Mouse (Mus musculus): ENCODE data around the gene Wwox.

The Wwox gene

DNA sequence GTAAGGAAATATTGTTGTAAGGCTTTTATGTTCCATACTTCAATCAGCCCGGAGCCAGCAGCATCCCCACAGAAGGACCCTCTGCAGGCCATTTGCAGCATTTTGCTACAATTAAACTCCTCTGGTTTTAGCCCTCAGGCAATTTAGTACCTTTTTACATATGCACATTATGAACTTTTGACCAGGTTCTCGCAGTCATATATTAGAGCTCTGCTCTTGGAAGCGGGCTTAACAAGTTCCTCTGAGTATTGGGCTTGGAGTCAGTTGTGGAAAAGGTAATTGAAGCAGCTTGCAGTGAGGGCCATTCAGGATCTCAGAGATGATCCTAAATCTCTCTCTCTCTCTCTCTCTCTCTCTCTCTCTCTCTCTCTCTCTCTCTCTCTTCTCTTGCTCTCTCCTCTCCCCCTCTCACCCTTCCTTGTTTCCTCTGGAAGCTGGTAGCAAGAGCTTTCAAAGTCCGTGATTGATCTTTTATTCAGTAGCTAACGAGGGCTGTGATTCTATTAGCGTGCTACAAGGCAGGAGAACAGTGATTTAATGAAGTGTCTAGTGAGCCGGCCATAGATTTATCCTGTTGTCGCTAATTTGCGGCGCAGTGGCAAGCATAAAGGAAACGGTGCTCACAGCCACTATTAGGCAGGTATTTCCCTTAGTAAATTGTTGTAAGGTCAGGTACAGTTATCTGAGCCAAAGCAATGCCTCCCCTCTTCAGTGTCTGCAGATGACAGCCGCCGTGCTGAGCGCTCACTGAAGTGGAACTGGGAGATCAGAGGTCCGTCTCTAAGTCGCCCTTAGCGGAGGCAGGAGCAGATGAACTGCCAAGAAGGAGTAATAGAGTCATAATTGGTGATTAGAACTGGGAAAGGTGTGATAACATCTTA, 292.0 kb downstream of the Wwox start:
- no peak for DNase-seq (ENCODE audit: low spot score in 2 of 2)

DNA sequence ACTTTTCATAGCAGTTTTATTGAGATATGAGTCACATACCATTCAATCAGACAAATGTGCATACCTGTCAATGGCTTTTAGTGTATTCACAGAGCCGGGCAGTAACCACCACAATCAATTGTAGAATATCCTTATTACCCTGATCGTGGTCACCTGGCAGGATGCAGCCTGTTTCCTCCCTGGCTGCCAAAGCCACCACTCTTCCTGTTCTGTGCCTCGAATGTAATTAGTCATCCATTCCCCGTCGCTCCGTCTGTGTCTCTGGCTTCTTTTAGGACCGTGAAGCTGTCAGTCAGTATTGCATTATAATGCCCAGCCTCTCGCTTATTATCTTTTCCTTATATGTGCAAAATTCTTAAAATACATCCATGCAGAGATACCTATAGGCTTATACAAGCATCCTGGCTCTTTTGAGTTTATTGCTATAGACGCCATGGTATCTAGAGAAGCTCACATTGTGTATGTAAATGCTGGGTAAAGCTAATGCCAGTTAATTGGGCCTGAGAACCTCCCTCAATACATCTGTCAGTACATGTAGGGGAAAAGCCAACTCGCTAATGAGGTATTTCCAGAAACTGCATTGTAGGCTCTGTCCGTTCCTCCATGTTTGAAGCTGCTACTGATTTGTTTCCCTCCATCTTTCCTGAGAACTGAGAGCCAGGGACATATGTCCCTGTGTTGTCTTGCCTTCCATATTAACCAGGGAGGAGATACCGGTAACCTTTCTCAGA, 303.9 kb downstream of the Wwox start:
- no peak for DNase-seq (ENCODE audit: low spot score in 2 of 2)

DNA sequence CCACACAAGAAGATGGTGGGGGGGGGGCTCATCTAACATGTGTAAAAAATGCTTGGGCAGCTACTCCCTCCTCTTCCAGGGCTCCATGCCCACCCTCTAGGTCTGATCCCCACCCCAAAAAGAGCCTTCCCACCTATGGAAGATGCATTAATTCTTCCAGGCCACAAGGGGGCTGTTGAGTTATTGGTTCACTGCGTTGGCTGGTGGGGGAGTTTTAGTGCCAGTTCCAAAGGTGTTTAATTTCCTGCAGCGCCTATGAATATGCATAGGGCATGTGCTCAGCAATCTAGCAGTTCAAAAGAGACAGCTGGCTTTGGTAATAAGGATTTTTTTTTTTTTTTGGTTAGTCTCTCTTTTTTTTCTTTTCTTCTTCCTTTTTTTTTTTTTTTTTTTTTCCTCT, 306.9 kb downstream of the Wwox start:
- DNase-seq (ENCODE audit: low spot score in 2 of 2) = no peak

DNA sequence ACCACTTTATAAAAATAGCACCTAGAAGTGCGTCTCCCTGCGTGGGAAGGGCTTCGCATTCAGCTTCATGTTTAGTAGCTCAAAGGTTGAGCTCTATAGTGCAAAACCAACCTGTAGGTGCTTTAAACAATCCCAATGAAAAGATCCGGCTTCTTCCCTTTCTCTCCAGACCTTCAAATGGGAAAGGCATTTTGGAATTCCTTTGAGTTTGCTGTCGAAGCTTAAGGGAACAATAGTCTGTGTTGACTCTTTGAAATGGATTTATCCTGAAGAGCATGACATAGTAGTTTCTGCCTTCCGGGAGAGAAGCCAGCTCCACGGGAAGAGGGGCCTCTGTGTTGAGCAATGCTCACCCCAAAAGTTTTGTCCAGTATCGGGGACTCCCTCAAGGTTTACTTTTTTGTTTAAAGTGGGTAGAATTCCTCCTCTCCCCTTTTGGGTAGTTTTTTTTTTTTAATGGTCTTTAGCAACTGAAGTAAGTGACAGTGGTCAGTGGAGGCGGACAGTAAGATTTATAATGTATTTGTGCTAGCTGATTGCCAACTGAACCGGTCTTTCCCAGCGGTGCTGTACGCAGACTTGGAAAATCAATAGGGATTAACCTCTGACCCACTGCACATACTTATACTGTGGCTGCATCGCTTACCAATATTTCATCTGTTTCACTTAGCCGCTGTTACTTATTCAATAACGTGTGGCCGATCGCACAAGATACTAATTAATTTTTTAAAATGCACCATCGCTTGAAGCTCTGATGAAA, 312.1 kb downstream of the Wwox start:
- no peak for DNase-seq (ENCODE audit: low spot score in 2 of 2)

DNA sequence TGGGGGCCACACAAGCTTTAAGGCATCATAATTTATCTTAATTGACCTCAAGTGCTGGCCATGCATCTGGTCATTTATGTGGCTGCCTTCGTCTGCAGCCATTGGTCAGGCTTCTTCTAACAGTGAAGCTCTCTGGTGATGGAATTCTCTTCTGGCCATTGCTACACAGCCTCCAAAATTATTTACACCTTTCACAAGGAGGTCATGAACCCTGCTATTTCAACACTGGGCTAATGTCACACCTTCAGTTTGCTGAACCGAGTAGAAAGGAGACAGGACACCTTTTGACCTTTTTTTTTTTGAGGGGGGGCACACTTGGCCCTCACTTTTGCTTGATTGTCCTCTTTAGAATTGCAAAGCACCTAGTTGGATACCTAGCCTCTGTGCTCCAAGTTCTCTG, 320.2 kb downstream of the Wwox start:
- DNase-seq (ENCODE audit: low spot score in 2 of 2) = no peak

DNA sequence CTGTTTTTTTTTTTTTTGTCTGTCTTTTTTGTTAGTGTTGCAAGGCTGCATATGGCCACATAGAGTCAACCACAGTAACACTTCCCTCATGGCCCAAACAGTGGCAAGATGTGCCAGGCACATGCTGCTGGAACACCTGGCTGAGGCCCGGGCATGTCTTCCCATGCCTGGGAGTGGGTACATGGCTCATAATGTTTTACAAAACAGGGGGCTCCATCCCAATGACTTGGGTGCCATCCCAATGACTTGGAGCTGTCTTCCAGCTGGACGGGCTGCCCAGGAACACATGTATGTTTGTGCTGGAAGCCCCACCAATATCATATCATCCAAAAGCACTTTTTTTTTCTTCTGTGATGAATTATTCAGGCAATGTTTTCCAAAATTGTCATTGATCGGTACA, 329.1 kb downstream of the Wwox start:
- no peak for DNase-seq (ENCODE audit: low spot score in 2 of 2)

DNA sequence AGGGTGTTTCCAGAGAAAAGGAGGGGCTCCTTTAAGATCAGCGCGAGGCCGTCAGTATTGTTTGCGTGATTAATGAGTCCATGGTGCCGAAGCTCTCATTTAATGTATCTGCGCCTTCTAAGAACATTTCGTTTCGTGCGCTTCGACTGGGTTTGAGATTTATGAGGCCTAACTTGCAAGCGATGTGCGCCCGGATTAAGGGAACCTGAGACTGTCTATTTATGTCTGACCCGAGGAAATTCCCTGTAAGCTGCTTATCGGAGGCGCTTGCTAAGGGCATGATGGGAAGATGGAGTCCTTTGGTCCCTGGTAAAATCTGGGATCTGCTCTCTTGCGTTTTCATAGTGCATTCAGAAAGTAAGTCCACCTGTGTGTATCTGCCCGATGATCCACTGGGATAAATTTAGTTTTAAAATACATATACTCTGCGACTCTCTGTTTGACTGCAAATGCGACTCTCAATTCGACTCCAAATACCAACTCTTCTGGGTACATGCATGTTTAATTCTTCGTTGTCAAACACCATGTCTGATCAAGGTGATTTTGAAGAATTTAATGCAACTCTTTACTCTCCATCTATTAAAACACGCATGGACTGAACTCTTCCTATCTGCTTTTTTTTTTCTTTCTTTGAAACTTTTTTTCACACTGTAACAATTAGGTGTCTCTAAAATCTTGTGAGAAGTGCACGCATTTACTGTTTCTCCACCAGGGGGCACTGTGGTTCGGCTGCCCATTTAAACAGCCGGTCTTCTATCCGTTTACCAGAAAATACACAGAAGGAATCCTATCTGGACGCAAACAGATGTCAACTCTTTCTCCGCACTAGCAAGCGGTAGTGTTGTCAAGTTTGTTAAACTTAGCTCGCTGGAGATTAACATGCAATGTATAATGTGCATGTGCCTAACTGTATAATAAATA, 331.7 kb downstream of the Wwox start:
- DNase-seq (ENCODE audit: low spot score in 2 of 2) = peak; percentile 49 to 81

DNA sequence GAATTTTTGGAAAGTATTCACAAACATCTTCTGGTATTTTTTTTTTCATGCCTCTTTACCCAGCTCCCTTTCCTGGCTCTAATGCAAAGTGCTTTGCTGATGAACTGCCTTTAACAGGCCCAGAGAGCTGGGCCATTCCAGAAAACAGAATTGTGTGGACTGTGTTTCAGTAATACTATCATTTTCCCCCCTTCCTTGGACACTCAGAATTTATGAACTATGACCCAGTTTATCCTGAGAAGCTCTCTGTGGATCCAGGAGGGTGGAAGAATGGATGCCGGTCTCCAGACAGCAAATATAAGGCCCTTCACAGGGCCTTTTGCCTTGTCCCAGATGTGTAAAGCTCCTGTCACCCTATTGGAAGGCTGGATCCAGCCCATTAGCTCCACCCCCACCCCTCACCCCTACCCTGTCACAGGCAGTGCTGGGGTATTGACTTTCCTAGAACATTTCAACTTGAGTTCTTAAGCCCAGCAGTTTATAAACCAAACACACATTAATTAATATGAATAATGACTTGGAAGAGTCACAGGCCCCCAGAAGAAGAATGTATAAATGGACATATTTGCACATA, 332.9 kb downstream of the Wwox start:
- no peak for DNase-seq (ENCODE audit: low spot score in 2 of 2)

DNA sequence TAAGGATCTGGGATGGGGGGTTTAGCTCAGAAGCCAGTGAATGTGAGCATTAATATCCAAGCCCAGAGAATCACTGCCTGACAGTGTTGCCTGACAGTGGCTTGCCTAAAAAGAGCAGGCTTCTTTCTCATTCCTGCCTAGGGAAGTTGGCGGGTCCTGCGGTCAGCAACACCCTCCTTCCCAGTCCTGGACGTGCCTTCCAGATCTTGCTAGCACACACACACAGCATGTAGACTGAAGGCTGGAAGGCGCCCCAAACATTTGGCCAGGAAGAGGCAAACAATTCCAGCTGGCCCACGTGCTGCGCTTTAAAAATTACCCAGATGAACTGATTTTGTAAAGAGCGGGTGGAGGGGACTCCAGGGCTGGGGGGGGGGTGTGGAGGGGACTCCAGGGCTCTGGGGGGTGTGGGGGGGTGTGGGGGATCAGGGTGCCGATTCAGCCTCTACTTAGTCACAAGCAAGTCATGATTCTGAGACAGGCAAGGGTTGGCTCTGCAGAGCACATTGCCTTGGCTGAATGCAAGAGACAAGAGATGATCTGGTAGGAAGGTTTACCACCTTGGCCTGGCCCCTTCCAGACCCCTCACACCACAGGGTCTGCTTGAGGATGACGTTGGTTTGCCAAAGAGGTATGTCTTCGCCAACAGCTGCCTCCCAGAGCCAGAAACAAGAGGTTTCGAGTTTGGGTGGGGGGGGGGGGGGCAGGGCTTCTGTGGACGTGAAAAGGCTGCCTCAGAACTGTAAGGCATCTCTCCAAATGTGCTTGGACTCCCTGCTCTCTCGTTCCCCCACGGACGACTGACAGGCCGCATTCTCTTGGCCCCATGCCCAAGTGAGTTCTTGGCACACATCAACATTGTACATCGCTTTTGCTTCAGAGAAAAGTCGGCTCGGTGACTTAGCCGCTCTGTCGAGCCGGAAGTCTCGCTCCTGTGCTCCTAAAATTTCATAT, 334.3 kb downstream of the Wwox start:
- DNase-seq (ENCODE audit: low spot score in 2 of 2) = no peak

DNA sequence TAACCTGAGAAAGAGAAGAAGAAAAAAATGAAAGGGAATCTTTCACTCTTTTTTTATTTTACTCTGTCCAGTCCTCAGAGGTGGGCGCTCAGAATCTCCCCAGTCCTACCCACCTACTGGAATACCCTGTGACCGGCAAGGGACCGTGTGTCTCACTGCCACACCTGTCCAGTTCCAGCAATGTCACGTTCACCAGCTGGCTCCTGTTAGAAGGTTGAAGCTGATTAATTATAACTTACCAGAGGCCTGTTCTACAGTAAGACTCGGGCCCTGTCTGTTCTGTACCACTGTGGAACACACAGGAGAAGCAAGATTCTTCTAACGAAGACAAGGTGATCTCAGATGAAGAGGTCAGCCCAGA, 334.9 kb downstream of the Wwox start:
- DNase-seq (ENCODE audit: low spot score in 2 of 2) = no peak

DNA sequence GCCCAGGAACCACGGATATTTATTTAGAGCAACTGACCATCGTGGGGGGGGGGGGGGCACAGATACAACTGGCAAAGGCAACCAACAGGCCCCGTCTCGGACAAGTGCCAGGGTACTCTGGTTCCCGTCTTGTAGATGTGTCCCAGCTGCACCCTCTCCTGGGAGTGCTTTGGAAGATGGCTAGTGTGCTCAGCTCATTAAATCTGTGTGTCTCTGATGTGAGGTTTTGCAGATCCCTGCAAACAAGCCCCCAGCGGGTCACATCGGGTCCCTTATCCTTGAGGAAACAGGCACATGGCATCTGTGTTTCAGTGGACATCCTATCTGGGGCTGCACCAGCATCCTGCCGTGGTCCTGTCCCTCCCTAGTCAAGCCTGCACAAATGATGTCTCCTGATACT, 336.1 kb downstream of the Wwox start:
- no peak for DNase-seq (ENCODE audit: low spot score in 2 of 2)

DNA sequence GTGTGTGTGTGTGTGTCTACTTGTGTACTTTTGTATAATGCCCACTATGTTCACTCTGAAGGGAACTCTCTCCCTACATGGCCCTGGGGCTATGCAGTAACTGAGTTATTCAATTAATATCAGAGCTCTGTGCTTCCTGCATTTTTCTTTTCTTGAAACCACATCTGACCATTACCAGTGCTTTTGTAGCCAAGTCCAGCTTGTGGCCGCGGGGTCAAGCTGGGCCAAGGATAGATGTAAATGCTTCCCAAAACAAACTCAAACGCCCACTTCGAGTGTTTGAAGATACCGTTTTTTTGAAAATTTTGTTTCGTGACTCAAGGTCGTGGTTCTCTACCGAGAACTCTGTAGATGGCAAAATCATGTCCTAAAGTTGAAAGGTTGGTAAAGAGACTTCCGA, 337.2 kb downstream of the Wwox start:
- DNase-seq (ENCODE audit: low spot score in 2 of 2) = no peak

DNA sequence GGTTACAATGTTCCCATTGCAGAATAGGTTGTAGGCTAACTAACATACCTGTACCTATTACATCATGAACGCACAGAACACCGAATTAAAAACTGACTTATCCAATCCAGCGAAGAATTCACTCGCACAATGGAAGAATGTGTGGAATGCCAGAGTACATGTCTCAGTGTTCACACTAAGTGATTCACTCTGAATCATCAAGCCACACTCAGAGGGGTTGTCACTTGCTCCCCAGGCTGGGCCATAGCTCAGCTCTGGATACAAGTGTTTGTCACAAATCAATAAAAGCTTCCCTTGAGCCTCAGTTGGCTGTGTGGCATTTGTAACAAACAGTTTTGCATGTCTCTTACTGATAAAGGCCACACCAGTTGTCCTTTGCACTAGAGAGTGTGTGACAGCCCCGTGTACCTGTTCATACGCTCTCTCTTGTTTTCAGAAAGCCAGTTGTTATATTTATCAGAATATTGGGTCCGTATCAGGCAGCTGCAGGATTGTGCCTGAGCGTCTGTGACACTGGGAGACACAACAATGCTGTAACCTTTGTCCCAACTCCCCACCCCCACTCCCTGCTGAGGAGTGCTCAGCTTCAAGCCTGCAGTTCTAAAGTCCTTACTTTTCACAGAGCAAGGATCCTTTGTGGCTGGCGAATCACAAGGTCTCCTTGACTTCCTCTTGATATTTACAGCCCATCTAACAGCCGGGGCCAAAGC, 338.0 kb downstream of the Wwox start:
- no peak for DNase-seq (ENCODE audit: low spot score in 2 of 2)

DNA sequence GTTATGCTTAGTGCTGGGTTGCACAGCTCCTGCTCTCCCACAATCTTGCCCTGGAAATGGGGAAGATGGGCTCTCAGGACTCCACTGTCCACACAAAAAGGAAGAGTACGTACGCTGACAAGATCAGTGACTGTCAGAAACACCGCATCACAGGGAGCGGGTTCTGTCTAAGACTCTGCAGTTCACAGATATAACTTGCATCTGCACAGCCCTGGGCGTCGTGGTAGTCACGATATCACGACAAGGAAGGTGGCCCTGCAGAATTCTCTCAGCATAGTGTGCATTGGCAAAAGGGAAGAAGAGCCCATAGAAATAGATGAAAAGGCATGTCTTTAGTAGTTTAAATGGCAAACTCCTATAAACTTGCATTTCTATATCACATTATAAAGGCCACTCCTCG, 339.5 kb downstream of the Wwox start:
- no peak for DNase-seq (ENCODE audit: low spot score in 2 of 2)

DNA sequence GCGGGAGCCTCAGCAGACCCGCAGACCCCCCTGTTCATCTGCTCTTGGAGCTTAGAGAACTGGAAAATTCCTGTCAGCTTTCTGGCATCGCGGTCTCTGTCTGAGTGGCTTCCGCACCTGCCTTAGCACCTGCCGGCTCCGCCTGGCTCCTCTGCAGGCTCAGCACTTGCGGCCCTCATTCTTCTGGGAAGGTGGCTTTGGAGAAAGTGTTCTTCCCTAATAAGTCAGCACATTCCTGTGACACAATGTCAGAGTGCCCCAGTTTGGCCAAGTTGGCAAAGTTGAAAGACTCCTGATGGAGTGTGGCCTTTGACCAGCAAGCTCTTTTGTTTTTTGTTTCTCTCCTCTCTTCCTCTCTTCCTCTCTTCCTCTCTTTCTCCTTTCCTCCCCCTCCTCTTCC, 343.9 kb downstream of the Wwox start:
- no peak for DNase-seq (ENCODE audit: low spot score in 2 of 2)

DNA sequence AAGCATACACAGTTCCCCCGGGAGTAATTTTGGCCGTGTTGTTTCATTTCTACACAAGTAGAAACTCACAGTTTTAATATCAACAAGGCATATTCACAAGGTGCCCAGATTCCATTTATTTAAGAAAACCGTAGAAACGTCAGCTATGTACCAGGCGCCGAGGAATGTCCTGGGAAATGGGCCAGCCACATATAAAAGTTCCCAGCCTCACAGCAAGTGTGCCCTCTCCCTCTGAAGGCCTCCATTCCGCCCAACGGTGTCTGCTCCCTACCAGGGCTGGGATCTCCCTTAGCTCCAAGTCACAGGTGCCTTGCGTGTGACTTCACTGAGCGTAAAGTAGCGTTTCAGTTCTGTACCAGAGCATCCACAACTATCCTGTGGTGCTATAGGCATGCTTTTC, 346.4 kb downstream of the Wwox start:
- DNase-seq (ENCODE audit: low spot score in 2 of 2) = no peak

DNA sequence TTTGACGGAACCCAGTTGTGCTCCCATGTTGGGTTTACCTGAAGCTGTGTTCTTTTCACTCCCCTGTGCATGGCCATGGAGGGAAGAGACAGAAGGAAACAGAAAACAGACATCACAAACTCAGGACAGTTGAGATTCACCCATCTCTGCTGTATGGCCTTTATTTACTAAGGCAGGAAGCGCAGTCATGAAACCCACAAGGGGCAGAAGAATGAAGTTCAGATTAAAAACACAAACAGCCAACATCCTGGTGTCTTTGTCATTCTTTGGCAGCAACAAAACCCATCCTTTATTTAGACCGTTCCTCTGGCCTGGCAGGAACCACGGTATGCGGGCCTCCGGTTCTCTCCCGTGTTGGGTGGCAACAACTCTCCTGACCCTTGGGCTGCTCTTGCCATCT, 350.2 kb downstream of the Wwox start:
- DNase-seq (ENCODE audit: low spot score in 2 of 2) = no peak

DNA sequence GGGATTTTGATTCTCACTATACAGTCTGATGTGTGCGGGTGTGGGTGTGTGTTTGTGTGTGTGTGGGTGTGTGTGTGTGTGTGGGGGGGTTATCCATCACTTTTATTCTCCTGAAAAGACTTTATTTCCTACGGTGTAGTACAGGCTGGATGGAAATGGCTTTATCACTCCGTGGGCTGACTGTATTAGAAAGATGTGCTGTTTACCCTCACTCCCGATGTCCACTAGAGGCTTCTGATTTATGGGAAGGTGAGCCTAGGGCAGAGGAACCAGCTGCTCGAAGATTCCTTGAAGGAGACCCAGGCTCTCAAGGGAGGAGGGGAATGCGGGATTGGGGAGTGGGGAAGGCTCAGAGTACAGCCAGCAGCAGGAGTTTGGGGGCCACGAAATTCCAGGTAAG, 351.3 kb downstream of the Wwox start:
- no peak for DNase-seq (ENCODE audit: low spot score in 2 of 2)

DNA sequence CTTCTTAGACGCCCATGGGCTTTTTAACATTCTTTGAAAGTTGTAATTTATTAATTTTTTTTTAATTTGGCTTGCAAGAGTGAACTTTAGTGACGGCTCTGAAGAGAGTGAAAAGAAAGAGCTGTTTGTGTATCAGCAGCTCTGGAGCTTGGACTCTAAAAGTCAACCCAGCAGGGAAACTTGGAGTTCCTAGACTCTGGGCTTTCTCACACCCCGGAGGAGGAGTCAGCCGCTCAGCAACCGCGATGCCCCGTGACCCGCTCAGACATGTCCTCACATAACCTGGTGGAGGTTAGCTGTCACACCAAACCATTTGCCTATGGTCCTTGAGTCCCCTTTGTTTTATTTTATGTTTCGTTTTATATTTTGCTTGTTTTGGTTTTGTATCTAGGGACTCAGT, 354.2 kb downstream of the Wwox start:
- no peak for DNase-seq (ENCODE audit: low spot score in 2 of 2)

All from spleen, postnatal 10 days (tissue).